ENCODE assay signal across 17 mouse cellular contexts in genomic region chr16:38648155-38648554, GRCm38 (mm10).
DNase-seq lines count a peak whose midpoint lies in the region; ATAC-seq lines count a peak whose summit lies in the region.
"Had no signal": no experiment of that assay in that cellular context is flagged by ENCODE, and none has a peak within 500 bp of the region (broad histone marks: within the 10 kb centered on the region; RNA-seq: fewer than 3 reads in every experiment).

No protein-coding gene starts in this region.

- ATAC-seq in heart, embryonic 16.5 days (replicated peaks; ENCODE audit: extremely low read depth, insufficient read depth, low FRiP score): peak; percentile 59; the same call in 1 of the 2 replicates
- ATAC-seq in embryonic facial prominence, embryonic 15.5 days (ENCODE audit: insufficient number of reproducible peaks, low FRiP score, low TSS enrichment, low read depth): no peak
- peak; percentile 80 for ATAC-seq in lung, embryonic 15.5 days (ENCODE audit: borderline replicate concordance, extremely low read depth, low FRiP score, low TSS enrichment)
- ATAC-seq: forebrain, embryonic 13.5 days; inflammation-experienced regulatory T-cells, adult 6 months; midbrain, embryonic 16.5 days had no signal

- no peaks in the 10 kb centered on the region for H3K27me3 ChIP-seq in heart, embryonic 16.5 days (ENCODE audit: control insufficient read depth, insufficient read depth, low read length)
- no peaks in the 10 kb centered on the region for H3K27me3 ChIP-seq in embryonic facial prominence, embryonic 15.5 days
- H3K27me3 ChIP-seq in lung, embryonic 15.5 days: no peaks in the 10 kb centered on the region
- H3K27me3 ChIP-seq: forebrain, embryonic 13.5 days; stomach, embryonic 15.5 days had no signal

- H3K27ac ChIP-seq in heart, embryonic 16.5 days (ENCODE audit: low read length): peak overlapping the region; percentile 83
- H3K27ac ChIP-seq in embryonic facial prominence, embryonic 15.5 days (replicated peaks): peak overlapping the region; percentile 3; the same call in 1 of the 2 replicates
- H3K27ac ChIP-seq in lung, embryonic 15.5 days: peak overlapping the region; percentile 90
- H3K27ac ChIP-seq: forebrain, embryonic 13.5 days; stomach, embryonic 15.5 days had no signal

- no peaks in the 10 kb centered on the region for H3K9me3 ChIP-seq in heart, embryonic 16.5 days (replicated peaks; ENCODE audit: control insufficient read depth, low read length)
- no peaks in the 10 kb centered on the region for H3K9me3 ChIP-seq in embryonic facial prominence, embryonic 15.5 days (replicated peaks)
- no peaks in the 10 kb centered on the region for H3K9me3 ChIP-seq in lung, embryonic 15.5 days
- H3K9me3 ChIP-seq: forebrain, embryonic 13.5 days; stomach, embryonic 15.5 days had no signal

- no peak overlapping the region for H3K4me3 ChIP-seq in heart, embryonic 16.5 days (ENCODE audit: low read length)
- H3K4me3 ChIP-seq in embryonic facial prominence, embryonic 15.5 days (replicated peaks): no peak overlapping the region
- no peak overlapping the region for H3K4me3 ChIP-seq in lung, embryonic 15.5 days
- H3K4me3 ChIP-seq: forebrain, embryonic 13.5 days; stomach, embryonic 15.5 days had no signal

- H3K4me1 ChIP-seq in heart, embryonic 16.5 days (ENCODE audit: control insufficient read depth, insufficient read depth, low read length): peaks cover 69% of the 10 kb centered on the region
- H3K4me1 ChIP-seq in embryonic facial prominence, embryonic 15.5 days: peaks cover 33% of the 10 kb centered on the region
- H3K4me1 ChIP-seq in lung, embryonic 15.5 days: peaks cover 44% of the 10 kb centered on the region
- H3K4me1 ChIP-seq: forebrain, embryonic 13.5 days had no signal

- 44% methylated on average over 5 of the region's 5 CpGs for WGBS in heart, embryonic 16.5 days
- 63% methylated on average over 5 of the region's 5 CpGs for WGBS in embryonic facial prominence, embryonic 15.5 days
- 55% methylated on average over 5 of the region's 5 CpGs for WGBS in lung, embryonic 15.5 days

- H3K9ac ChIP-seq in heart, embryonic 16.5 days (ENCODE audit: low read length): peak overlapping the region; percentile 41; the same call in 1 of the 2 replicates
- H3K9ac ChIP-seq in embryonic facial prominence, embryonic 15.5 days: no peak overlapping the region
- H3K9ac ChIP-seq in lung, embryonic 15.5 days: no peak overlapping the region
- H3K9ac ChIP-seq: forebrain, embryonic 13.5 days; stomach, embryonic 15.5 days had no signal

- H3K4me2 ChIP-seq in heart, embryonic 16.5 days (ENCODE audit: low read depth, low read length): peak overlapping the region; percentile 27; the same call in 1 of the 2 replicates
- H3K4me2 ChIP-seq in embryonic facial prominence, embryonic 15.5 days (replicated peaks): no peak overlapping the region
- no peak overlapping the region for H3K4me2 ChIP-seq in lung, embryonic 15.5 days
- H3K4me2 ChIP-seq: forebrain, embryonic 13.5 days; liver, embryonic 11.5 days; stomach, embryonic 15.5 days had no signal

- 0 out of 2 replicates have a peak, but pooled peaks cover 2% of the 10 kb centered on the region for H3K36me3 ChIP-seq in heart, embryonic 16.5 days (ENCODE audit: control insufficient read depth, insufficient read depth)
- H3K36me3 ChIP-seq in embryonic facial prominence, embryonic 15.5 days: no peaks in the 10 kb centered on the region
- H3K36me3 ChIP-seq in lung, embryonic 15.5 days: no peaks in the 10 kb centered on the region
- H3K36me3 ChIP-seq: stomach, embryonic 15.5 days had no signal

- DNase-seq in heart, adult 8-10 months (ENCODE audit: low spot score): no peak
- peak; percentile 54 for DNase-seq in skeletal muscle tissue, adult 2 months (ENCODE audit: low read depth, low spot score)
- no peak for DNase-seq in left cerebral cortex, adult 9 months (ENCODE audit: low spot score in 2 of 2)
- no peak for DNase-seq in adrenal gland, adult (ENCODE audit: inconsistent age in 2 of 2, low spot score in 1 of 2)
- DNase-seq: cerebellum, postnatal 14 days; embryo, embryonic 11 days; gastrocnemius, postnatal 36 days; kidney, postnatal 4 days; retina, postnatal 1 day had no signal

Comparison
In these comparisons a context has a peak if more than half of its experiments do, and no peak if none do; other contexts are left out.
1. H3K27ac ChIP-seq: peak in every context shown above with its lines; median percentile 90 in lung, embryonic 15.5 days; 83 in heart, embryonic 16.5 days; 3 in embryonic facial prominence, embryonic 15.5 days.